Mouse (Mus musculus): ENCODE measurements around the gene Plin5.
A peak's percentile ranks its signal among the peaks of the same experiment; 100 is the strongest.

Gene Plin5

DNA sequence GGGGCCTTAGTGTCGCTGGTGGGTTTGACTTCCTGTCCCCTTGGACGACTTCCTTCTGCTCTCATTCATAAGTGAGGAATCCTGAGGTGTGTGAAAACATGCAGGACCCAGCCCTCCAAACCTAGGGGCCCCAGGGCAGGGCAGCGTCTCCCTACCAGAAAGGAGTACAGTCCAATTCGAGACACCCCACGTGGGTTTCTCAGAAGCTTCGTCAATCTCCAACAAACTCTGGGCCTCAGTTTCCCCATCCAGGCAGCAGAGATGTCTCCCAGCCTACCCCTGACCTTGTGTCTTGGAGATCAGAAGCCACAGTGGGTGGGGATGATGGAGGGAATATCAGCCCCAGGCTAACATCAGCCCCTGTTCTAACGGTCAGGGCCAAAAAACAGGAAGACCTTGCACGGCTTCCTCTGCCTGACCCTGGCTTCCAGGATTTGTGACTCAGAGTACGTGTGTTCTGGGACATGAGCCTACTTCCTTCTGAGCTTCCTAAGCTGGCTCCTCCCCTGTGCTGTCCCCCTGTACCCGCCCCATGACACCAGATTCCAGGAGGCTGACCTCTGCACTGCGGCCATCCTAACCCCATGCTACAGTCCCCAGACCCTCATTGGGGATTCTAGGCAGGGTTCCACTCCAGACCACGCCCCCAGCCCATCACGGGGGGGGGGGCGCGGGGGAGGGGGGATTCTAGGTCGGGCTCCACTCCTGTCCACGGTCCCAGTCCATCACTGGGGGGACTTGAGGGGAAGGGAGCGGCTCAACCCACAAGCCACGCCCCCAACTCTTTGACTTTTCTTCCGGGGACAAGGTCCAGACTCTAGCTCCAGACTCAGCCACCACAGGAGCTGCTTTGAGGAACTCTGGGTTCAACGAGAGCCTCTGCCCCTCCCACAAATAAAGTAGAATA, 16.3 kb upstream of the Plin5 start:
- peak; percentile 80 to 90 for DNase-seq (ENCODE audit: inconsistent age in 2 of 2, low spot score in 1 of 2)

- DNase-seq (ENCODE audit: inconsistent age in 2 of 2, low spot score in 1 of 2): peak; percentile 67 to 90
These were observed 15.3 kb upstream of the Plin5 start for GRCm38 (mm10) chr17:56132661-56133060.

GRCm38 (mm10) chr17:56131814-56132213, 14.4 kb upstream of the Plin5 start:
- peak; percentile 64 to 91 for DNase-seq (ENCODE audit: inconsistent age in 2 of 2, low spot score in 1 of 2)

GRCm38 (mm10) chr17:56131136-56131535, 13.7 kb upstream of the Plin5 start:
- DNase-seq (ENCODE audit: inconsistent age in 2 of 2, low spot score in 1 of 2): peak in 1 of 2 experiments; percentile 30

DNA sequence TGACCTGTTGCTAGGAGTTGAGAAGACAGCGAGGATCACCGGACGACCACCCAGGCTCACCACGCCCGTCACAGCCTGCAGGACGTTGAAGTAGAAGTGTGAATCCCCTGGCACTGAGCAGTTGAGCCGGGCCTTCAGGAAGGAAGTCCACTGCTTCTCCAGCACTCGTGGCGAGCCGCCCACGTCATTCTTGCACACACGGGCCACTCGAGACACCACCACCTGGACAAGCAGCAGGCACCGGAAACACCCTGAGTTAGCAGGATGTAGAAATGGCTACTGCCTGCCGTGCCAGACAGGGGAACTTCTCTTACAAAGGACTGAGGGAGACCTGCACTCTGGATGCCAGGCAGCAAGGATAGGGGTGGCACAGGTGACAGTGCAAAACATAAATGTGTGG, 10.8 kb upstream of the Plin5 start:
- DNase-seq (ENCODE audit: inconsistent age in 2 of 2, low spot score in 1 of 2): peak; percentile 12 to 34

- no peak for DNase-seq (ENCODE audit: inconsistent age in 2 of 2, low spot score in 1 of 2)
These were observed 8.8 kb upstream of the Plin5 start for GRCm38 (mm10) chr17:56126175-56126574.

GRCm38 (mm10) chr17:56125276-56125630, 7.9 kb upstream of the Plin5 start:
- DNase-seq (ENCODE audit: inconsistent age in 2 of 2, low spot score in 1 of 2): no peak

DNA sequence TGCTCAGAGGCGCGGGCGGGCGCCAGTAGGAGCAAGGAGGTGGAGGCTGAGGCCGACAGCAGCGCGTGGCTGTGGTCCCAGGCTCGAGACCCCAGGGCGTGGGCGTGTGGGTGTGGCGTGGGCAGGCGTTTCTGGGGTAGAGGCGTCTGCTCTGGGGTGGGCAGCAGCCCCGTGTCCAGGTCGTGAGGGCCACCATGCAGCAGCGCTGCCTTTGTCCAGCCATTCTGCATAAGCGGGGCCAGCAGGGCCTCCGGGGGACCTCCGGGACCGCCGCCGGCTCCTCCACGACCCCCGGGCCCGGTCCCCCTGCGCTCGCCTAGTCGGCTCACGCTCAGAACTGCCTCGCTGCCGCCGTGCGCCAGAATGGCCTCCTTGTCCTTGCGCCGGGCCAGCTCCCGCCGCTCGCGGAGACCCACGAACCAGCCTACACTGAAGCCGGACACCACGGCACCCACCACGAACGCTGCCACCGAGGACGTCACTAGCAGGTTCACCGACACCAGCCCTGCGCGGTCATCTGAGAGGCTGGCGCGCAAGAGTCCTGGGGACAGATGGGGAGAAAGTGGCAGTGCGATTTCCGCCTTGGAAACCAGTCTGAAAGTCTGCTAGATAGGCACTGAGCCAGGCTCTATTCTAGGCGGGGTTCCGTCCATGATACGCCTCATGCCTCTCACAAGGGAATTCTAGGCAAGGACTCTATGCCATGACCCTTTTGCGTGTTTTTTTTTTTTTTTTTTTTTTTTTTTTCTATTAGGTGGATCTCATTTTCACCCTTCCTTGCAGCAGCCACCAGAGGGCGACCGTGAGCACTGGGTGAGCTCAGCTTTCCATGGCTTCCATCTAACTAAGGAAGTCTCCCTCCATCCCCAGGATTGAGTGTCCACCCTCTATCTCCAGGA, 7.2 kb upstream of the Plin5 start:
- DNase-seq (ENCODE audit: inconsistent age in 2 of 2, low spot score in 1 of 2): peak; percentile 70 to 82

- no peak for DNase-seq (ENCODE audit: inconsistent age in 2 of 2, low spot score in 1 of 2)
These were observed 6.4 kb upstream of the Plin5 start for GRCm38 (mm10) chr17:56123681-56124340.

- DNase-seq (ENCODE audit: inconsistent age in 2 of 2, low spot score in 1 of 2): no peak
These were observed 5.8 kb upstream of the Plin5 start for GRCm38 (mm10) chr17:56123161-56123560.

DNA sequence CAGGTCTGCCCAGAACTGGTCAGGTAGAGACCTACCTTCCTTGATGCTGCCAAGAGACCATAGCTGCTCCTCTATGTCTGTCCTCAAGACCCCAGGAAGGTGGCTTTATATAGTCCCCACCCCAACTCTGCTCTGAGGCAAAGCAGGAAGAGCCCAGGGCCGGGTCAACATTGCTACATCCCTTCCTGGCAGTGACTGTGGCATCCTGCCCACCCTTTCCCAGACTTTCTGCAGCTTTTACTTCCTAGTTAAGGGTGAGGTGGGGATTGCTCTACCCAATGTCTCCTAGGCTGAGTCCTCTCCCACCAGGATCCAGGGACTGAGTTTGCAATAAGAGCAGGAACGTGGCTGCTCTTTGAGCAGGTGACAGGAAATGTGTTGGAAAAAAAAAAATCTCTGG, 4.4 kb upstream of the Plin5 start, which contains the start of gene Lrg1:
Lrg1 (minus strand) TSS at position 176 of the 400 bp plus-strand sequence.
- peak in 1 of 2 experiments; percentile 73 for DNase-seq (ENCODE audit: inconsistent age in 2 of 2, low spot score in 1 of 2)

GRCm38 (mm10) chr17:56119981-56120880, 2.8 kb upstream of the Plin5 start:
- DNase-seq (ENCODE audit: inconsistent age in 2 of 2, low spot score in 1 of 2): peak; percentile 92

GRCm38 (mm10) chr17:56119431-56119830, 2.0 kb upstream of the Plin5 start:
- DNase-seq (ENCODE audit: inconsistent age in 2 of 2, low spot score in 1 of 2): no peak

GRCm38 (mm10) chr17:56116193-56116592, 1.2 kb downstream of the Plin5 start:
- peak; percentile 86 to 89 for DNase-seq (ENCODE audit: inconsistent age in 2 of 2, low spot score in 1 of 2)

DNA sequence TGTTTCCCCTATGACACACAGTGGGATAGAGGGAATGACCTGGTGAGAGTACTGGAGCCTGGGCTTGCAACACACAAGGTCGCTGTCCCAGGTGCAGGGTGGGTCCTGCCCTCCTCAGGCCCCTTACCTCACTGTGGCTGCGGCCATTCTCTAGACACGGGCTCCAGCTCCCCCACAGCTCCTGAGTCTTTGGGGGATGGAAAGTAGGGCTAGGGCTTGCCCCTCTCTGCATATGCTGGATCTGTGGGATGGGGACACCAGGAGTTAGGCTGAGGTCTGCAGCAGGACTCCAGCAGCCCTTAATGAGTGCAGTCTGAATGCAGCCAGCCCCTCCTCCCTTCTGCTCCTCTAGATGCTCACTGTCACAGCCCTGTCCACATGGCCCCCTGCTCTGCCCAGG, 4.7 kb downstream of the Plin5 start:
- DNase-seq (ENCODE audit: inconsistent age in 2 of 2, low spot score in 1 of 2): no peak

- peak; percentile 67 to 87 for DNase-seq (ENCODE audit: inconsistent age in 2 of 2, low spot score in 1 of 2)
These were observed 5.5 kb downstream of the Plin5 start for GRCm38 (mm10) chr17:56111864-56112263.

DNA sequence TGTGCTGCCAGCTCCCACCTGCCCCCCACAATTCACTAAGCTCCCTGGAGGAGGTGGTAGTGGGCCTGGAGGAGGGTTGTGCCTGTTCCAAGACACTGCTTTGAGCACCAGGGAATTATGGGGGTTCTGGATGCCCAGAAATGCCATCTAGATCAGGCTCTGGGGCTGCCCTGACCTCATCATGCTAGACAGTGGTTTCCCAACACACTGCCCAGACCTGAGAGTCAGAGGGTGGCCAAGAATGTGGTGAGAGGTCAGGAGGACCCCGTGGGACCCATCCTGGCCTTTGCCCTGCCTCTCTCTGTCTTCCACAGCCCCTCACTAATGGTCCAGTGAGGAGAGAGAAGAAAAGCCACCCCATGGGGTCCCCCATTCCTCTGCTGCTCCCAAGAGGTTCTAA, 6.4 kb downstream of the Plin5 start:
- DNase-seq (ENCODE audit: inconsistent age in 2 of 2, low spot score in 1 of 2): peak; percentile 24 to 58

DNA sequence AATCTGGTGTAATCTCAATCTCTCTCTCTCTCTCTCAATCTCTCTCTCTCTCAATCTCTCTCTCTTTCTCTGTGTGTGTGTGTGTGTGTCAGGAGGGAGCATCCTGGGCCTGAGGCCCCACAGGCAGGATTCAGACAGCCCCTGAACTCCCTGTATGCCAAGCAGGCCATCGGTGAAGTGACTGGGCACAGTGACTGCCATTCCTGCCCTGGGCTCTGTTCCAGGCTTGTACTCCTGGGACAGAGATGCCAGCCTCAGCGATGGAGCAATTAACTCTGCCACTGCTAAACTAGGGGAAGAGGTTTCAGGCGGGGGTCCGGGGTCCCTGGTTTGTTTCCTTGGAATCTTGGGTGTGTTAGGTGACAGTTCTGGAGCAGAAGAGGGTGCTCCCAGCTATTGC, 6.8 kb downstream of the Plin5 start:
- DNase-seq (ENCODE audit: inconsistent age in 2 of 2, low spot score in 1 of 2): peak; percentile 49 to 74

- peak; percentile 50 to 70 for DNase-seq (ENCODE audit: inconsistent age in 2 of 2, low spot score in 1 of 2)
These were observed 8.0 kb downstream of the Plin5 start, which contains the start of gene Plin4 for GRCm38 (mm10) chr17:56109219-56110051. Gene Plin4, minus strand, starts transcription at chr17:56109803.
